Mouse (Mus musculus) CH12.LX (cell line): Measurements from ENCODE around the gene Nmral1. TPM values are rescaled to one million over a fixed set of nuclear protein-coding genes. Genes with fewer than 3 reads are reported as not detected.
A peak's percentile ranks its signal among the peaks of the same experiment; 100 is the strongest.

Experiments used
- DNase-seq: peaks from one replicate; pipeline ENCODE4 v3.0.0-alpha.2; 2013; ENCODE audit errors: extremely low read depth
- H3K27ac ChIP-seq: 2 replicates; pipeline ENCODE4 v1.5.1; 2012; ENCODE audit warnings: low read depth, mild to moderate bottlenecking, control low read depth, moderate library complexity; ENCODE audit not compliant: insufficient read depth
- H3K27me3 ChIP-seq: replicated peaks from 2 replicates; pipeline ENCODE3; 2012; ENCODE audit warnings: inconsistent platforms
- H3K36me3 ChIP-seq, 2 experiments: replicated peaks in 1 of 2; 2 replicates each; pipeline versions ENCODE3 to v1.6.1; 2012; ENCODE audit warnings: inconsistent platforms in 1 of 2, low read length in 1 of 2, mild to moderate bottlenecking in 1 of 2, mixed read lengths in 1 of 2, moderate library complexity in 1 of 2; ENCODE audit not compliant: control insufficient read depth in 1 of 2, insufficient read depth in 1 of 2
- H3K4me1 ChIP-seq, 2 experiments: 2 replicates each; pipeline ENCODE4 v1.6.1; 2012; ENCODE audit warnings: inconsistent platforms in 1 of 2, moderate library complexity in 1 of 2; ENCODE audit not compliant: insufficient read depth in 2 of 2, control insufficient read depth in 1 of 2
- H3K4me2 ChIP-seq: 2 replicates; pipeline ENCODE4 v1.6.1; 2012; ENCODE audit warnings: low read depth, mild to moderate bottlenecking, control low read depth; ENCODE audit not compliant: poor library complexity, insufficient read depth, severe bottlenecking
- H3K4me3 ChIP-seq, 3 experiments: fragments of 150-350 bp in 1 of 3; sonication (generic) in 1 of 3; replicated peaks in 1 of 3; 2 replicates each; pipeline versions ENCODE3 to v1.5.1; 2011 to 2012; ENCODE audit warnings: low read depth in 2 of 3, low read length in 2 of 3, mild to moderate bottlenecking in 2 of 3, moderate library complexity in 2 of 3, control low read depth in 1 of 3, improper control_type of control experiment in 1 of 3, inconsistent platforms in 1 of 3, mixed read lengths in 1 of 3; ENCODE audit not compliant: poor library complexity in 1 of 3
- H3K79me2 ChIP-seq: replicated peaks from 2 replicates; pipeline ENCODE4 v1.6.1; 2012; ENCODE audit warnings: mild to moderate bottlenecking, moderate library complexity; ENCODE audit not compliant: control insufficient read depth, poor library complexity, insufficient read depth, severe bottlenecking; ENCODE audit errors: extremely low read depth
- H3K9ac ChIP-seq: 2 replicates; pipeline ENCODE4 v1.6.1; 2012; ENCODE audit warnings: low read depth, mild to moderate bottlenecking, control low read depth, moderate library complexity; ENCODE audit not compliant: insufficient read depth
- H3K9me3 ChIP-seq: replicated peaks from 2 replicates; pipeline ENCODE3; 2012; ENCODE audit warnings: low read length, inconsistent platforms, mixed read lengths
- BHLHE40 ChIP-seq: IDR thresholded peaks from 2 replicates; pipeline ENCODE4 v1.6.1; 2011; ENCODE audit warnings: mild to moderate bottlenecking, low read depth, low read length, improper control_type of control experiment
- CHD1 ChIP-seq: IDR thresholded peaks from 2 replicates; pipeline ENCODE4 v1.6.1; 2012; ENCODE audit warnings: low read depth, low read length, improper control_type of control experiment, inconsistent platforms
- CHD2 ChIP-seq: IDR thresholded peaks from 2 replicates; pipeline ENCODE4 v1.6.1; 2011; ENCODE audit warnings: low read length, improper control_type of control experiment
- CTCF ChIP-seq, 2 experiments: IDR thresholded peaks in 1 of 2; conservative IDR thresholded peaks in 1 of 2; 2 replicates each; pipeline ENCODE4 v1.5.1; 2011 to 2012; ENCODE audit warnings: low read depth in 2 of 2, low read length in 2 of 2, improper control_type of control experiment in 1 of 2, inconsistent platforms in 1 of 2, mild to moderate bottlenecking in 1 of 2, moderate library complexity in 1 of 2
- E2F4 ChIP-seq: IDR thresholded peaks from 2 replicates; pipeline ENCODE4 v1.6.1; 2011; ENCODE audit warnings: low read depth, low read length, improper control_type of control experiment; ENCODE audit not compliant: insufficient replicate concordance
- ELF1 ChIP-seq: IDR thresholded peaks from 2 replicates; pipeline ENCODE4 v1.6.1; 2014; ENCODE audit warnings: low read depth, mild to moderate bottlenecking, inconsistent platforms, low read length, improper control_type of control experiment
- EP300 ChIP-seq: IDR thresholded peaks from 2 replicates; pipeline ENCODE4 v1.6.1; 2011; ENCODE audit warnings: low read length, improper control_type of control experiment
- ETS1 ChIP-seq: conservative IDR thresholded peaks from 2 replicates; pipeline ENCODE4 v1.6.1; 2012; ENCODE audit warnings: low read depth, mild to moderate bottlenecking, inconsistent platforms, low read length, improper control_type of control experiment, moderate library complexity
- GABPA ChIP-seq: IDR thresholded peaks from 2 replicates; pipeline ENCODE4 v1.6.1; 2012; ENCODE audit warnings: low read depth, low read length, improper control_type of control experiment, inconsistent platforms; ENCODE audit not compliant: insufficient replicate concordance
- HCFC1 ChIP-seq: IDR thresholded peaks from 2 replicates; pipeline ENCODE4 v1.6.1; 2012; ENCODE audit warnings: low read depth, mild to moderate bottlenecking, inconsistent platforms, low read length, improper control_type of control experiment
- IRF4 ChIP-seq: IDR thresholded peaks from 2 replicates; pipeline ENCODE4 v1.6.1; 2014; ENCODE audit warnings: low read depth, mild to moderate bottlenecking, inconsistent platforms, low read length, improper control_type of control experiment
- JUN ChIP-seq: IDR thresholded peaks from 2 replicates; pipeline ENCODE4 v1.6.1; 2011; ENCODE audit warnings: low read depth, mild to moderate bottlenecking, low read length, improper control_type of control experiment, moderate library complexity; ENCODE audit not compliant: insufficient read depth
- JUND ChIP-seq: conservative IDR thresholded peaks from 2 replicates; pipeline ENCODE4 v1.6.1; 2011; ENCODE audit warnings: low read depth, low read length, improper control_type of control experiment
- KAT2A ChIP-seq: IDR thresholded peaks from 2 replicates; pipeline ENCODE4 v1.6.1; 2012; ENCODE audit warnings: low read length, improper control_type of control experiment, inconsistent platforms; ENCODE audit not compliant: insufficient replicate concordance
- MAFK ChIP-seq: IDR thresholded peaks from 2 replicates; pipeline ENCODE4 v1.6.1; 2011; ENCODE audit warnings: low read length, improper control_type of control experiment; ENCODE audit not compliant: insufficient replicate concordance
- MAX ChIP-seq: IDR thresholded peaks from 2 replicates; pipeline ENCODE4 v1.6.1; 2011; ENCODE audit warnings: low read length, improper control_type of control experiment
- MAZ ChIP-seq: IDR thresholded peaks from 2 replicates; pipeline ENCODE4 v1.6.1; 2012; ENCODE audit warnings: low read depth, mild to moderate bottlenecking, inconsistent platforms, low read length, improper control_type of control experiment, moderate library complexity
- MEF2A ChIP-seq: IDR thresholded peaks from 2 replicates; pipeline ENCODE4 v1.6.1; 2014; ENCODE audit warnings: low read depth, mild to moderate bottlenecking, inconsistent platforms, low read length, improper control_type of control experiment, borderline replicate concordance
- MXI1 ChIP-seq: IDR thresholded peaks from 2 replicates; pipeline ENCODE4 v1.6.1; 2011; ENCODE audit warnings: mild to moderate bottlenecking, low read depth, low read length, improper control_type of control experiment
- MYC ChIP-seq: IDR thresholded peaks from 2 replicates; pipeline ENCODE4 v1.6.1; 2011; ENCODE audit warnings: low read depth, mild to moderate bottlenecking, improper control_type of control experiment, low read length
- NELFE ChIP-seq: IDR thresholded peaks from 2 replicates; pipeline ENCODE4 v1.6.1; 2011; ENCODE audit warnings: low read depth, low read length, improper control_type of control experiment
- NRF1 ChIP-seq: IDR thresholded peaks from 2 replicates; pipeline ENCODE4 v1.6.1; 2014; ENCODE audit warnings: low read depth, mild to moderate bottlenecking, inconsistent platforms, low read length, improper control_type of control experiment, moderate library complexity
- PAX5 ChIP-seq: IDR thresholded peaks from 2 replicates; pipeline ENCODE4 v1.6.1; 2012; ENCODE audit warnings: low read length, inconsistent platforms, mixed read lengths
- POLR2A ChIP-seq: IDR thresholded peaks from 2 replicates; pipeline ENCODE4 v1.6.1; 2011; ENCODE audit warnings: low read depth, mild to moderate bottlenecking, improper control_type of control experiment, low read length
- POLR2AphosphoS2 ChIP-seq: IDR thresholded peaks from 2 replicates; pipeline ENCODE4 v1.6.1; 2011; ENCODE audit warnings: low read depth, low read length, improper control_type of control experiment
- RAD21 ChIP-seq: IDR thresholded peaks from 2 replicates; pipeline ENCODE4 v1.6.1; 2011; ENCODE audit warnings: low read depth, mild to moderate bottlenecking, low read length, improper control_type of control experiment, moderate library complexity
- RCOR1 ChIP-seq: conservative IDR thresholded peaks from 2 replicates; pipeline ENCODE4 v1.6.1; 2012; ENCODE audit warnings: low read depth, mild to moderate bottlenecking, inconsistent platforms, low read length, improper control_type of control experiment
- SIN3A ChIP-seq: IDR thresholded peaks from 2 replicates; pipeline ENCODE4 v1.6.1; 2012; ENCODE audit warnings: low read length, improper control_type of control experiment, inconsistent platforms
- SMC3 ChIP-seq: IDR thresholded peaks from 2 replicates; pipeline ENCODE4 v1.6.1; 2011; ENCODE audit warnings: low read depth, low read length, improper control_type of control experiment
- TBP ChIP-seq: conservative IDR thresholded peaks from 2 replicates; pipeline ENCODE4 v1.6.1; 2011; ENCODE audit warnings: low read depth, low read length, improper control_type of control experiment
- TCF12 ChIP-seq: IDR thresholded peaks from 2 replicates; pipeline ENCODE4 v1.6.1; 2014; ENCODE audit warnings: low read depth, mild to moderate bottlenecking, inconsistent platforms, low read length, improper control_type of control experiment
- UBTF ChIP-seq: IDR thresholded peaks from 2 replicates; pipeline ENCODE4 v1.6.1; 2012; ENCODE audit warnings: low read depth, mild to moderate bottlenecking, inconsistent platforms, low read length, improper control_type of control experiment, moderate library complexity
- USF1 ChIP-seq: IDR thresholded peaks from 2 replicates; pipeline ENCODE4 v1.6.1; 2014; ENCODE audit warnings: low read depth, mild to moderate bottlenecking, inconsistent platforms, low read length, improper control_type of control experiment
- USF2 ChIP-seq: conservative IDR thresholded peaks from 2 replicates; pipeline ENCODE4 v1.6.1; 2011; ENCODE audit warnings: low read depth, low read length, improper control_type of control experiment
- ZC3H11A ChIP-seq: IDR thresholded peaks from 2 replicates; pipeline ENCODE4 v1.6.1; 2012; ENCODE audit warnings: low read depth, mild to moderate bottlenecking, inconsistent platforms, low read length, improper control_type of control experiment
- ZKSCAN1 ChIP-seq: IDR thresholded peaks from 2 replicates; pipeline ENCODE4 v1.6.1; 2012; ENCODE audit warnings: low read depth, inconsistent platforms, low read length, improper control_type of control experiment, borderline replicate concordance
- ZMIZ1 ChIP-seq: IDR thresholded peaks from 2 replicates; pipeline ENCODE4 v1.6.1; 2012; ENCODE audit warnings: low read depth, mild to moderate bottlenecking, inconsistent platforms, low read length, improper control_type of control experiment
- ZNF384 ChIP-seq: IDR thresholded peaks from 2 replicates; pipeline ENCODE4 v1.6.1; 2012; ENCODE audit warnings: low read depth, low read length, improper control_type of control experiment, inconsistent platforms
- dilution Hi-C: fragments of 300-500 bp; cut with MboI; formaldehyde crosslinking; loops from 2 replicates; pipeline ENCODE4 v1.14.3; 2020; ENCODE audit warnings: low sequenced_read_pairs; ENCODE audit not compliant: extremely low pct_unique_long_range_greater_than_20kb, extremely low pct_ligation_motif_present
- in situ Hi-C: fragments of 300-500 bp; cut with MboI; formaldehyde crosslinking; loops from 3 replicates; pipeline ENCODE4 v1.14.3; 2019; ENCODE audit warnings: low sequenced_read_pairs, low pct_ligation_motif_present, low pct_unique_long_range_greater_than_20kb, mixed read lengths
- polyA plus RNA-seq: library from polyadenylated mRNA; unstranded; fragments of >175 nt; gene quantifications from 2 replicates; pipeline ENCODE4 v1.2.1, GENCODE M21; 2012; ENCODE audit warnings: low read depth; ENCODE audit not compliant: insufficient read length
- total RNA-seq, 2 experiments: library from RNA; depleted of rRNA; stranded (reverse); fragments of 300-350 nt in 1 of 2; fragments of >200 nt in 1 of 2; gene quantifications; 2 replicates each; pipeline ENCODE4 v1.2.3; 2012 to 2014

The Nmral1 gene
- total and polyA plus RNA-seq, 3 experiments: 2.4 to 20.0 (median 3.2) TPM

GRCm38 (mm10) chr16:4722128-4722914, 3.2 kb upstream of the Nmral1 start:
- Histone ChIP-seq H3K27me3 (no peaks in the 10 kb centered on the region), H3K27ac (peak overlapping the region; percentile 84), H3K79me2 (peaks cover 7% of the 10 kb centered on the region), H3K4me1 (peaks cover 6 to 26% of the 10 kb centered on the region in 2 experiments), H3K9me3 (peaks cover 7% of the 10 kb centered on the region), H3K36me3 (no peaks in the 10 kb centered on the region), H3K4me3 (peak overlapping the region; percentile 28 to 38 (median 31)), H3K4me2 (peak overlapping the region; percentile 99), H3K9ac (peak overlapping the region; percentile 83)
- in situ Hi-C loops (no loop called here), dilution Hi-C loops (no loop called here)
- TF ChIP-seq MEF2A (peak; percentile 64; the same call in 1 of the 2 replicates), E2F4 (no peak), ETS1 (peak; percentile 40; the same call in 1 of the 2 replicates), ZNF384 (no peak), CTCF (conservative IDR thresholded peaks at IDR 0.05 in 1 of 2, IDR thresholded peaks at IDR 0.05 in 1 of 2; ENCODE audit: low read depth in 2 of 2, low read length in 2 of 2) (no peak), POLR2A (peak; percentile 83), SIN3A (peak; percentile 58), PAX5 (no peak), GABPA (no peak), ZKSCAN1 (no peak), NELFE (peak; percentile 82), MXI1 (peak; percentile 51; the same call in 1 of the 2 replicates), RAD21 (no peak), NRF1 (peak; percentile 21; the same call in 1 of the 2 replicates), USF1 (no peak), ZMIZ1 (peak; percentile 75; the same call in 1 of the 2 replicates), ELF1 (peak; percentile 62), JUND (no peak), IRF4 (peak; percentile 69), MAFK (peak; percentile 64), MAX (peak; percentile 38), BHLHE40 (0 out of 2 replicates have a peak, but pooled peaks have one; percentile 13), MAZ (no peak), TBP (peak; percentile 92), KAT2A (no peak), CHD1 (peak; percentile 71; the same call in 1 of the 2 replicates), ZC3H11A (no peak), JUN (no peak), EP300 (peak; percentile 82), CHD2 (peak; percentile 80), SMC3 (no peak), UBTF (no peak), POLR2AphosphoS2 (peak; percentile 75), USF2 (no peak; the same call in 1 of the 2 replicates), HCFC1 (peak; percentile 70), TCF12 (peak; percentile 71), RCOR1 (no peak), MYC (no peak)
- DNase-seq: peak; percentile 81
